In genomic region chr16:45192613-45193012, GRCm38 (mm10) we compare ENCODE assay signal across 8 mouse cellular contexts. TPM values are rescaled to one million over a fixed set of nuclear protein-coding genes. Genes with fewer than 3 reads are reported as not detected.
DNase-seq lines count a peak whose midpoint lies in the region; ATAC-seq and TF ChIP-seq lines count a peak whose summit lies in the region.

No protein-coding gene starts in this region.

- ATAC-seq in erythroid progenitor cell, adult 5-6 weeks (replicated peaks; ENCODE audit: low FRiP score, poor library complexity, severe bottlenecking), result peak; percentile 57; the same call in 1 of the 2 replicates

- peak; percentile 49 for TF ChIP-seq CTCF in ES-Bruce4 (IDR thresholded peaks at IDR 0.05; ENCODE audit: low read depth, low read length)
- TF ChIP-seq CTCF in layer of hippocampus, adult 2 months (conservative IDR thresholded peaks at IDR 0.05), result peak; percentile 99

- no peaks in the 10 kb centered on the region for H3K36me3 ChIP-seq in ES-Bruce4 (ENCODE audit: control insufficient read depth, insufficient read depth, low read length, poor library complexity, severe bottlenecking)

- no peaks in the 10 kb centered on the region for H3K27me3 ChIP-seq in ES-Bruce4 (ENCODE audit: control insufficient read depth, insufficient read depth, low read length, poor library complexity, severe bottlenecking)

- no peaks in the 10 kb centered on the region for H3K9me3 ChIP-seq in ES-Bruce4 (replicated peaks; ENCODE audit: control insufficient read depth, insufficient read depth, low read length, poor library complexity, severe bottlenecking)

- no peaks in the 10 kb centered on the region for H3K4me1 ChIP-seq in ES-Bruce4 (ENCODE audit: control insufficient read depth, insufficient read depth, low read length)

- intact Hi-C loops in heart, postnatal 25 days (cut with DNase I), result loop anchor here (5.0 kb wide), 1 partner anchor 415 kb away; no protein-coding TSS in a partner anchor

- no peak overlapping the region for H3K4me3 ChIP-seq in ES-Bruce4 (ENCODE audit: low read depth, low read length)
- H3K4me3 ChIP-seq in layer of hippocampus, adult 2 months, result no peak overlapping the region

- TF ChIP-seq EP300 in ES-Bruce4 (IDR thresholded peaks at IDR 0.05; ENCODE audit: insufficient read depth, low read depth, low read length), result no peak

- H3K27ac ChIP-seq in ES-Bruce4 (ENCODE audit: insufficient read depth, low read length), result no peak overlapping the region
- no peak overlapping the region for H3K27ac ChIP-seq in layer of hippocampus, adult 2 months

- peak; percentile 91 for DNase-seq in brain, adult 2 months (ENCODE audit: low read depth, low spot score)
- DNase-seq in heart, postnatal 25 days (ENCODE audit: low spot score), result peak; percentile 12
- DNase-seq in layer of hippocampus, adult 2 months (ENCODE audit: low spot score in 2 of 2), result peak; percentile 71 to 81
- peak; percentile 85 for DNase-seq in lung, postnatal 14 days
- DNase-seq in retina, postnatal 1 day, result peak; percentile 85
- peak; percentile 85 for DNase-seq in thymus, postnatal 4 days

- no peak overlapping the region for H3K9ac ChIP-seq in ES-Bruce4 (ENCODE audit: low read depth, poor library complexity, severe bottlenecking)

- no peak for TF ChIP-seq POLR2A in ES-Bruce4 (IDR thresholded peaks at IDR 0.05; ENCODE audit: insufficient read depth, low read length)

RNA-seq across cellular contexts. Expression of gene Btla, which starts 31.5 kb away (rescaled TPM):
- polyA plus RNA-seq in ES-Bruce4 (2011; ENCODE audit: insufficient read depth, insufficient read length, low read depth, missing spikeins), result not detected in 2 replicates
- total RNA-seq in erythroid progenitor cell, adult 5-6 weeks (2015; ENCODE audit: low replicate concordance), result 1.7 and 4.3 TPM in 2 replicates
- 1.0 and 3.7 TPM in 2 replicates for total RNA-seq in erythroid progenitor cell, adult 5-6 weeks (2017; ENCODE audit: low replicate concordance)
- total RNA-seq in heart, postnatal 25 days (2021), result under 1 TPM; 0.23 to 0.53 TPM
- under 1 TPM; 0.27 to 0.59 TPM for total RNA-seq in layer of hippocampus, adult 2 months (2021)

RNA-seq across cellular contexts. Expression of gene Atg3, which starts 34.0 kb away (rescaled TPM):
- 30.8 and 32.1 TPM in 2 replicates for polyA plus RNA-seq in ES-Bruce4 (2011; ENCODE audit: insufficient read depth, insufficient read length, low read depth, missing spikeins)
- total RNA-seq in erythroid progenitor cell, adult 5-6 weeks (2015; ENCODE audit: low replicate concordance), result 20.9 and 28.1 TPM in 2 replicates
- total RNA-seq in erythroid progenitor cell, adult 5-6 weeks (2017; ENCODE audit: low replicate concordance), result 13.5 and 16.9 TPM in 2 replicates
- total RNA-seq in heart, postnatal 25 days (2021), result 10 to 100 TPM; 19.1 to 22.1 TPM
- 10 to 100 TPM; 42.9 to 45.3 TPM for total RNA-seq in layer of hippocampus, adult 2 months (2021)

RNA-seq across cellular contexts. Expression of gene Slc35a5, which starts 34.1 kb away (rescaled TPM):
- polyA plus RNA-seq in ES-Bruce4 (2011; ENCODE audit: insufficient read depth, insufficient read length, low read depth, missing spikeins), result 20.2 and 27.2 TPM in 2 replicates
- 7.9 and 8.8 TPM in 2 replicates for total RNA-seq in erythroid progenitor cell, adult 5-6 weeks (2015; ENCODE audit: low replicate concordance)
- 1.7 and 7.7 TPM in 2 replicates for total RNA-seq in erythroid progenitor cell, adult 5-6 weeks (2017; ENCODE audit: low replicate concordance)
- total RNA-seq in heart, postnatal 25 days (2021), result 10 to 100 TPM; 10.9 to 11.0 TPM
- 10 to 100 TPM; 49.3 to 52.8 TPM for total RNA-seq in layer of hippocampus, adult 2 months (2021)

Comparison
In these comparisons a context has a peak if more than half of its experiments do, and no peak if none do; other contexts are left out.
1. DNase-seq: peak in every context shown above with its lines; median percentile 91 in brain, adult 2 months; 85 in lung, postnatal 14 days; 85 in retina, postnatal 1 day; 85 in thymus, postnatal 4 days; 76 in layer of hippocampus, adult 2 months; 12 in heart, postnatal 25 days.
2. RNA of gene Slc35a5, which starts 34.1 kb away (total RNA-seq): 49.3 to 52.8 TPM in layer of hippocampus, adult 2 months; 10.9 to 11.0 TPM in heart, postnatal 25 days and 1.7 to 8.8 TPM in erythroid progenitor cell, adult 5-6 weeks; every median in the first group is over 4 times any median in the second.